Mouse (Mus musculus): ENCODE data around the gene Paxbp1.

- TF ChIP-seq CTCF (IDR thresholded peaks at IDR 0.05; ENCODE audit: extremely low read depth, insufficient read depth, low read length) (peak; percentile 83), POLR2A (IDR thresholded peaks at IDR 0.05; ENCODE audit: extremely low read depth, insufficient read depth, low read length) (no peak)
Observed at GRCm38 (mm10) chr16:91081508-91081907, 37.2 kb upstream of the Paxbp1 start.
